Mouse (Mus musculus) heart, postnatal 25 days (tissue): ENCODE measurements around the gene Wnt4. TPM values are rescaled to one million over a fixed set of nuclear protein-coding genes. Genes with fewer than 3 reads are reported as not detected.

Experiments used
- DNase-seq: peaks from one replicate; pipeline ENCODE4 v3.0.0; 2022; ENCODE audit warnings: low spot score
- intact Hi-C: fragments of 180-260 bp; cut with DNase I; formaldehyde crosslinking; loops from one replicate; pipeline ENCODE4 v1.15.1; 2025
- total RNA-seq, 2 experiments: library from RNA; stranded (reverse); gene quantifications; 2 replicates each; pipeline ENCODE4 v1.2.3; 2021

Wnt4 gene
- total RNA-seq, 2 experiments from 2014 or later: 0.22 to 0.26 TPM

DNA sequence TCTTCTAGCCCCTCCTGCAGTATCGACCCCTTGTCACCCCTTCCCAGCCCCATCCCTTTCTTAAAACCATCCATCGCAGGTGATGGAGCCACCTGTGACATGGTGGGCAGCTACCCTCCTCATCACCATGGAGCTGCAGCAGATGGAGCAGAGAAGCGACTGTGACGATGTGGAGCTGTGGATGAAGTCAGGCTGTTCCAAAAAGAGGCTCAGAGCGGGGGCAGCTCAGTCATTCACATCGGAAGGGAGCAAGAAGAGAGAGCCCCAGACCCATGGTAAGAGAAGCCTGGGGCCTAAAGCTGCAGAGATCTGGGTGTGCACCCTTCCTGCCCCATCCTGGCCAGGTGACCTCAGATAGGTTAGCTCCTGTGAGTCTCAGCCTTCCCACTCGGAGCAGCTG lies 26.8 kb downstream of the Wnt4 start:
- DNase-seq: no peak
- intact Hi-C loops: no loop called here

DNA sequence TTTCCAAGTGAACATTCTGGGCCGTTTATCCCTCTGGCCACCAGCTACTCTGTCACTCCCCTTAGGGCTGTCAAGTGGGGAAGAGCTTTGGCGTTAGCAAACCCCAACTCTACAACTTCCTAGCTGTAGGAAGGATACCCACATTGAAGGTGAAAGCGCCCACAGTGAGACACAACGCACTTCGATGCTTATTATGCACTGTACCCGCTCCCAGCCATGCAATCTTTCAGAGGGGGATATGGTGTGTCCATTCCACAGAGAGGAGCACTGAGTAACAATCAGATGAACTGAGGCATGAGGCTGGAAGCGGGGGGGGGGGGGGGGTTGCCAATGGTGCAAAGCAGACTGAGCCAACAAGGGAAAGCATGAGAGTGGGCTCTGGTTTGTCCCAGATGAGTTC lies 27.8 kb downstream of the Wnt4 start:
- DNase-seq: no peak
- intact Hi-C loops: no loop called here

DNA sequence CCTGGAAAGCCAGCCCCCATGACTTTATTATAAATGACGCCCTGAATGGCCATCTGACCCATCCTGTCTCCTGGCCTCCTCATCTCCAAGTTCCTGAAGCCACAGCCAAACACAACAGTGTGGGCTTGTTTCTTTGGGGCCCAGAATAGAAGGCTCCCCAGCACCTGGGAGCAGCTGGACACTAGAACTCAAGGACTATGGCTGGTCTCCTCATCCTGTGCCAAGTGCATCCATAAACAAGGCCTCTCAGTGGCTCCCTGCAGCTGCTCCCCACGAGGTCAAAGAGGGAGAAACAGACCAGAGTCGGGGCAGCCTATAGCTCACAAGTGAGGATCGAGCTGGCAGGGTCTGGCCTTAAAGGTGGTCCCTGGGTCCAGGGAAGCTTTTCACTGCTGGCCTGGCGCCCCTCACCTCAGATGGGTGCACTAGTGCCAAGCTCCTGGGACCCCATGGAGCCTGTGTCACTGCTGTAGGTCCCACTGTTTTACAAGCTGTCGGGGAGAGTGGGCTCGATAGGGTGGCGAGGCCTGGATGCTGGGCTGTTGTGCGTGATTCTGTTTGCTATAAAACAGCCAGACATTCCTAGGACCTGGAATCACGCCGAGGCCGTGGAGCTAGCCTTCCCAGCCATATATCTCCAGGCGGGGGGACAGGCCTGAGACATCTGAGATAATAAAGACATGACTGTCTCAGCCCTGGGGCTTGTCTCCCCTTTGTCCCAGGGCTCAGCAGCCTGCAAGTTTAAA lies 28.7 kb downstream of the Wnt4 start:
- no peak for DNase-seq
- intact Hi-C loops: no loop called here

DNA sequence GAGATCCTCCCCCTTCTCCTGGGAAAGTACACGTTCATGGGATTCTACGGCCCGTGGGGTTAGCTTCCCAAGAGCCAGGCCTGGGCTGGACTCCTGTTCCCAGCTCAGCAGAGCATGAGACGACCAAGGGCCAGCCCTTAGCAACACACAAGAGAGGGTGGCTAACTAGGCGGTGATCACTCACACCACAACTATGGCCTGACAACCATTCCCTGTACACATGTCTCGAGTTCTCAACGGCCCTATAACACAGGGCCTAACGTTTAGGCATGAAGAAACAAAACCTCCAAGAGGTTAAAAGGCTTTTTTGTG lies 29.2 kb downstream of the Wnt4 start:
- intact Hi-C loops: no loop called here
- no peak for DNase-seq

DNA sequence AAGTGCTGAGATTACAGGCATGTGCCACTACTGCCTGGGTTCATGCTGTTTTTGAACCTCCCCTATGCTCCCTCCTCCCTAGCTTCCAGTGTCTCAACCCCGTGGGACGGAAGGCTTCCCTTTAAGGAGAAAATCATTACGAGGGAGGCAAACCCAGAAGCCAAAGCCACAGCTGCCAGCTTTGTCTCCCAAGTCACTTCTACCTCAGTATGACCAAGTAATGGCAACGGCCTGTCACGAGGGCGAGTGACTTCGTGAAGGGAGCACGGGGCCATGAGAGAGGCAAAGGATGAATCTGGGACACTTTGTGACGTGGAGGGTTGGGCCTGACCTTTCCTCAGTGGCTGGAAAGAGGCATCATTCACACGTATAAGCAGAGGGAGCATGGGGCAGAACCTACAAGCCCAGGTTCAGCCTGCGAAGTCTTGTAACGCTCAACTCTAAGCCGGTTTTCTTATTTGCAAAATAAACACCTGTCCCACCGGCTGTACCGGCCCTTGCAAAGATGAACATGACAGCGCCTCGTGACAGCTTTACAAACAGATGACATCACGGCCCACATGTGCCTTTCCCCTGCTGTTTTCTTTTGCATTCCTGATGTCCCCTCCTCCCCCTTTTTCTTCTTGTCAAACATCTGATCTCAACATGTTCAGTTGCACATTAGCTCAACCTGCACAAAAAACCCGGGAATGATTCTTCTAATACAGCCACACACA lies 29.9 kb downstream of the Wnt4 start:
- intact Hi-C loops: no loop called here
- DNase-seq: no peak

DNA sequence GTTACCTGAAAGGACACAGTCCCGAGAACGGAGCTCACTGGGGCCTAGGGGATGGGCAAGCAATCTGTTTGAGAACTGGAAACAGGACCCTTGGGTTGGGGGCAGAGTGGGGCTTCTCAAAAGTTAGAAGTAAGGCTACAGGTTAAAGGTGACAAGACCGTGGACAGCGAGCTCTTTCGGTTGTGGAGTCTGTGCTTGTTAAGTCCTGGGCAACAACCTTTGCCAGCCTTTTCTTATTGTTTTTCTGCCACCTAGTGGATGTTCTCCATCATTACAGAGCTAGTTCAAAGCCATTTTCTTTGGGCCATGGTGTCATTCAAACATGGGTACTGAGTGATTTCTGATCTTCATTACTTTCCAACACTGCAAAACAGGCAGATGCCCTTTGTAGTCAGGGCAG lies 31.1 kb downstream of the Wnt4 start:
- intact Hi-C loops: loop anchor here (1.0 to 2.0 kb wide), 2 partner anchors 144 to 232 kb away; no protein-coding TSS in a partner anchor
- DNase-seq: no peak

DNA sequence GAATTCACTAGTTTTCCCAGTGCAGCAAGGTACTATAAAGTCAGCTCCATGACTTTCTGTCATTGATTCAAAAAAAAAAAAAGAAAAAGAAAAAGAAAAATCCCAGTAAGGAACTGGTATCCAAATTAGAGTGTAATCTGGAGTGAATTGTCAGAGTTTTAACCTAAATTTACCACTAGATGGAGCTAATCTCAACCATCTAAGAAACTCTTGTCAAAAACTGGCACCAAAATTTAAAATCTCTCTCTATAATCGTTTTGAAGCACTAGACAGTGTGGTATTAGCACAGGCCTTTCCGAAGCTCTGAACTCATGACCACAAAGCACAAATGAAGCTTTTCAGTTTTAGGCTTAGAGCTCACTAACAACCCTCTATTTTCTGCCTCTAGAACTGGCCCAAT lies 36.2 kb downstream of the Wnt4 start:
- intact Hi-C loops: loop anchor here (5.0 kb wide), 2 partner anchors 44 to 79 kb away; partner anchors contain the start of gene Cdc42
- DNase-seq: no peak

DNA sequence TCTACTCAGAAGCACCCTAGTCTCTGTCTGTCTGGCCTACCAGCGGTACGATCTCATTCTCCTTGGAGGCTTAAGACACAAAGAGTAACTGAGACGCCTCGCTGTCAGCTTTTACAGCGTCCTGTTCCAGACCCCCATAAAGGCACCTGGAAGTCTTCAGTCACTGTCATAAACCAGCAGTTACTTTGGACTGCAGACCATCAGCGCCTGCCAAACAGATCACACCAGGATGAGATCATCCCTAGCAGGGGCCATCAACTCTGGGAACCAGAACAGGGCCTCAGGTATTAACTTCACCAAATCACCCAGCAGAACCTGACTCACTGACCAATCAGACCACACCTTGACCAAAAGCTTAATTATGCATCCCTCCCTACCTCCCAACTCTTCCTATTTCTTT lies 37.3 kb downstream of the Wnt4 start:
- no peak for DNase-seq

DNA sequence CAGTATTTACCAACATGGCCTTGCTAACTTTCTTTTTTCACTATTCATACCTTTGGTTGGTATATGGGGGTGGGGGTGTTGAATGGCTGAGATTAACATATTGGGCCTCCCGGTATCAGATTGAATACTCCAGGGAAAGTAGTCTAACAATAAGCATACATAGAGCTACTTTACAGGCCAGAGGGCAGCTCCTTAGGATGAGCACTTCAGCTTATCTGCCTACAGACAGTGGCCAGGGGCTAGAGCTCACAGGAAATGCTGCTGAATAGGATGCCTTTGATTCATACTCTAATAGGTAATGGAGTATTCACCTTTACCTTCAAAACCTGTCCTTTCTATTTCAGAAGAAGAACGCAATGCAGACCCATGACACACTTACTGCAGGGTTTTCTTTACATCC lies 37.8 kb downstream of the Wnt4 start:
- intact Hi-C loops: no loop called here
- no peak for DNase-seq

More for the DNA sequence above, 37.3 kb downstream of the Wnt4 start:
- intact Hi-C loops: loop anchor here (5.0 kb wide), 2 partner anchors 43 to 78 kb away; partner anchors contain the start of gene Cdc42

DNA sequence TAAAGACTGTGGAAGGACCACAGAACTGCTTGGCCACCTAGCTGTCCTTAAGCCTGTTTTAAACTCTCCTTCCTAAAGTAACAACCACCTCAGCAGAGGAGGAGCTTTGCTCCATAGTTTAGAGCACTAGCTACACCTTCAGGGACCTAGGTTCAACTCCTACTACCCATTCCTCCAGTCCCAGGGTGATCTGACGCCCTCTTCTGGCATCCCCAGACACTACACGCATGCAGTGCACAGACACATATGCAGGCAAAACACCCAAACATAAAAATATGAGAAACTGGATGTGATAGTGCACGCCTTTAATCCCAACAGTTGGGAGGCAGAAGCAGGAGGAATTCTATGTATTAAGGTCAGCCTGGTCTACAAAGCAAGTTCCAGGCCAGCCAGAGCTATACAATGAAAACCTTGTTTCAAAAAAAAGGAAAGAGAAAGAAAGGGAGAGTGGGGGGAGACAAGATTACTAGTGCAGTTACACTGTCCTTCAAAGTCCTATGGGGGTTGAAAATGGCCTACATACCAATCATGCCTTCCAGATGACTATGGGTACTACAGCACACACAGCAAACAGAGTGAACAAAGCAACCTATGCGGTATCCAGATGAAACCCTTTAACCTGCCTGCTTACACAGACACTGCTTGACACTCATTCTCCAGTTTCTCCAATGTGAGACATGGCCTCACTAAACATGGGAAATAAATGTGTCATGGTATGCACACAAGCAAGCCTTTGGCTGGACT lies 38.9 kb downstream of the Wnt4 start:
- intact Hi-C loops: no loop called here
- no peak for DNase-seq

DNA sequence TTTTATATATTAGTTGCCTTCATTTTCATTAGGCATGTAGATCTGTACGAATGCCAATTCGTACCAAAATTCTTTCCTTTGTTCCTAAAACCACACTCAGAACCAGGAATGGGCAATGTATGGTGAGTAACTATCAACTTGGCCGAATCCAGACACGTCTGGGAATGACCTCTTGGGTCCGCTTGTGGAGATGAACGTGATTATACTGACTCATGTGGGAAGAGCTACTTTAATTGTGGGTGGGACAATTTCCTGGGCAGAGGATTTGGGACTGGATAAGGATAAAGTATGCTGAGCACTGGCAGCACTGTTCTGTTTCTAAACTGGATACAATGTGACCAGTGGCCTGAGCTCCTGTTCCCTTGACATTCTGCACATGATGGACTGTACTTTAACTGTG lies 47.6 kb downstream of the Wnt4 start:
- intact Hi-C loops: loop anchor here (5.0 kb wide), 1 partner anchor 42 kb away; no protein-coding TSS in a partner anchor
- no peak for DNase-seq

DNA sequence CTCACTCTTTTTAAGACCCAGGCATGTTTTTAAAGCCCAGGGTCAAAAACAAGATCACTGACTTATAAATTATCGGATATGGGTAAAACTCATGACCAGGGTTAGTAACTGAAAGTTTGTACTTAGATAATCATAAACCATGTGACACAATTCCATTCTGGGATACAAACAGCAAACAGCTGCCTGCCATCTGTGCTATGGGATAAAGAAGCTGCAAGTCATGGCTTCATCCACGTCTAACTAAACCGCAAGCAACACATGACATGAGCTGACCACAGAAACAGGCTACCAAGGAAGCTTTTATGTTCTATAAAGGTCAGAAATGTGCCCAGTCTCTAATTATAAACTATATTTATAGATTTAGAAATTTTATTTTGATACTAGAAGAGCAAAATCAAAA lies 49.2 kb downstream of the Wnt4 start:
- DNase-seq: no peak
- intact Hi-C loops: loop anchor here (5.0 kb wide), 1 partner anchor 41 kb away; no protein-coding TSS in a partner anchor

DNA sequence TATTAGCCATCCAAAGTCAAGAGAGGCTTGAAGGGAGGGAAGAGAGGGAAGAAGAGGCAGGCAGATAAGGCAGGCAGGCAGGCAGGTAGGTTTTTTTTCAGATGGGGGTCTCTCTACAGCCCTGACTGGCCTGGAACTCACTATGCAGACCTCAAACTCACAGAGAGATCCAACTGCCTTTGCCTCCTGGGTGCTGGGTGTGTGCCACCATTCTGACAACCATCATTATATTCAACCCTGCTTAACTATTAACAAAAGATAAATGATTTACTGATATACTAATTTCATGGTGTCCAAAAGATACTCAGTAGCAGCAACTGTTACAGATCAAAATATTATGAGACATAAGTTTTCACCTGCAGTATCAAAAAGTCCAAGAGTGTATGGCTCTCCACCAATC lies 54.8 kb downstream of the Wnt4 start:
- intact Hi-C loops: no loop called here
- DNase-seq: no peak

DNA sequence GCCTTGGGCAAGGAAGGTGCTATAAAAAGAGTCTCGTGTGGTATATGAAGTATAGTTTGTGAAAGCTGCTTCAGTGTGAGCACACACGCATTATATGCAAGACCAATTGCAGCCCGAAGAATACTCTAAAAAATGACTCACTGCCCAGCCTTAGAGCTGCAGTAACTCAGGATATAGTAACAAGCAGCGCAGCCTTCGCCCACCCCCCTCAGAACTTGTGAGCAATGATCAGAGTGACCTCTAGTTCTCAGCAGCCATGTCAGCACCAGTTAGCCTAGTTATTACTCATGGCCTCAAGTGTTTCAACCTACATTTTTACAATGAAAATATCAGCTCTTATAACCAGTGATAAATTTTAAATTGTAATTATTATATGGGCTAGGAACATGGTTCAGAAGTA lies 59.2 kb downstream of the Wnt4 start:
- intact Hi-C loops: no loop called here
- no peak for DNase-seq

DNA sequence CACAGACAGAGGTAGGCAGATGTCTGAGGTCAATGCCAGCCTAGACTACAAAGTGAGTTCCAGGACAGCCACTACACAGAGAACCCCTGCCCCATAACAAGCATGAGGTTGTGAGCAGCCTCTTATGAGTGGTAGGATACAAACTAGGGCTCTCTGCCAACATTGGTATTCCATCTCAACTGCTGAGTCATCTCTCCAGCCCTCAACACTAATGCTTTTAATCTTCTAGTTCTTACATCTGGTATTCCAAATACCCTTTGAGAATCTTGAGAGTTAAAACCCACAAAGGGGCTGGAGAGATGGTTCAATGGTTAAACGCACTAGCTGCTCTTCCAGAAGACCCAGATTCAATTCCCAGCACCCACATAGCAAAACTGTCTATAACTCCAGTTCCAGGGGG lies 62.1 kb downstream of the Wnt4 start:
- no peak for DNase-seq
- intact Hi-C loops: no loop called here

DNA sequence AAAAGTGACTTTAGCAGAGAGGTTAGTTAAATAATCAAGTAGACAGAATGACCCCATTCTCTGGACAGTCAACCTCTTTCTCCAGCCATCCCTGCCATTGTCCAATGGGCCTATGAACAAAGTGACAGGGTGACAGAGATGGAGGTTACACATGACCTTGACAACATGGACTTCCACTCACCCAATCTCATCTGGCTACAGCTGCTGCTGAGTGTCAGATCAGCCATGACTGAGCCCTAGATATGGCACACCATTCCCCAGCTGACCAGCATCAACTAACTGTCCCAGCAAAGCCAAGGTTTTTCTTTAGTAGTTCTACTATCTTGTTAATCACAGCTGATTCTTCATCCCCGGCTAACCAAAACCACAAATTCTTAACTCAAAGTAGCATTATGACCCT lies 65.5 kb downstream of the Wnt4 start:
- intact Hi-C loops: no loop called here
- DNase-seq: no peak

DNA sequence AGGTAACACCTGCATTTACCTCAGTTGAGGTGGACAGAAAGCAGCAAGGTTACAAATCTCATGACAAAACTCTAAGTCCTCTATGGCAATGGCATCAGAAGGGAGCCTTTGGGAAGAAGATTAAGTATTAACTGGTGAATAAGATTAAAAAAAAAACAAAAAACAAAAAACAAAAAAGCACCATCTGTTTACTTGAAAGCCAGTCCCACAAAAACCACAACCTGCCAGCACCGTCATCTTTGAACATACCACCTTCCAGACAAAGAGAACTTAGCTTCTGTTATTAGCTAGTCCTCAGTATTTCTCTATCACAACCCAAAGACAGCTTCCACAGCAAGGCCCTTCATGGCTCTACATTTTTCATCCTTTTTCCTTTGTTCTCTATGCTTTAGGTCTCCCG lies 67.8 kb downstream of the Wnt4 start:
- DNase-seq: no peak

DNA sequence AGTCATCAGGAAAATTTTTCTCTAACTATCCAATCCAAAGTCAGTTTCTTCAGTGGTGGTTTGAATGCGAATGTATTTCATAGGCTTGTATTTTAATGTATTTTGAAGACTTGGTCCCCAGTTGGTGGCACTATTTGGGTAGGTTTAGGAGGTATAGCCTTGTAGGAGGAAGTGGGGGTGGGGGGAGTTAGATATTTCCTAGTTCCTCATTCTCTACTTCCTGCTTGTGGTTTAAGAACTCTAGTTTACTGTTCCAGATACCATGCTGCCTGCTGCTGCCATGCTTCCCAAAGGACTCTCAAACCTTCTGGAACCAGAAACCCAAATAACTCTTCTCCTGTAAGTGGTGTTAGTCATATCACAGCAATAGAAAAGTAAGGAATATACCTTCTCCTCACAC lies 68.5 kb downstream of the Wnt4 start:
- intact Hi-C loops: no loop called here
- no peak for DNase-seq

More for the DNA sequence above, 67.8 kb downstream of the Wnt4 start:
- intact Hi-C loops: no loop called here
